Mouse (Mus musculus) left cerebral cortex, adult 11 months (tissue): ENCODE measurements around the gene Polr3b.

Experiments used
- DNase-seq: peaks from one replicate; pipeline ENCODE4 v3.0.0; 2022; ENCODE audit warnings: low spot score

Gene Polr3b

DNA sequence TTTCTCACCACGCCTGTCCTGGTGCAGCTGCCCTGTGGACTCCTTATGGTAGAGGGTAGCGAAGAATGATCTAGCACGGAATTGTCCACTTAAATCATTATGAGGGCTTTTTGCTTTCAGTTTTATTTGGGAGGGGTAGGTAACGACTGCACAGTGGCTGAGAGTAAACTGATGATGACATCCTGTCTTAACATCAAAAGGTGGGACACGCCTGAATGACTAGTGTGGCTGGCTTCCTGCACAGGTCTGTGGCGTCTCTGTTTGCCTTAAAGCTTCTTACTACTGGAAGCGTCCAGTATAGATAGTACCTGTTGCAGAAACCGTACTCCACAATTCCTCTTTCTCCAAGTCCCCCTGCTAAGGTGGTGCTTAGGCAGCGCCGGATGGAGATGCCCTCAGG lies 146.7 kb downstream of the Polr3b start:
- no peak for DNase-seq

- DNase-seq = peak; percentile 74
Measured at GRCm38 (mm10) chr10:84772380-84773130, 150.5 kb downstream of the Polr3b start.

DNA sequence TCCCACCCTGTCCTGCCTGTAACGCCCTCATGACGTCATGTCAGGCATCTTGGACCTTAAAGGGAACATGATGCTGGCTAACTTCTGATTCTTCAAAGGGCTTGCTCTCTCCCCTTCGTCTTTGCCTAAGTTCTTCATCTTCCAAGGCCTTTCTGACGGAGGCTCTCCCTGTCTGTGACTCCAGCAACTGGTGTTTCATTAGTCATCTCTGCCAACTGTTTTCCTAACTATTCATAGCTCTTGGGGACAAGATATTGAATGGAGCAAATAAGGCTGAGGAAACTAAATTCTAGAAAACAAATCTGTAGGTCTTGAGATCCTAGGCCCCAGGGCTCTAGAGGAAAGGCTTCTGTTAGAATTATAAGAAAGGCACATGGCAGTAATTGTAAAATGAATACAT lies 151.8 kb downstream of the Polr3b start:
- no peak for DNase-seq

DNA sequence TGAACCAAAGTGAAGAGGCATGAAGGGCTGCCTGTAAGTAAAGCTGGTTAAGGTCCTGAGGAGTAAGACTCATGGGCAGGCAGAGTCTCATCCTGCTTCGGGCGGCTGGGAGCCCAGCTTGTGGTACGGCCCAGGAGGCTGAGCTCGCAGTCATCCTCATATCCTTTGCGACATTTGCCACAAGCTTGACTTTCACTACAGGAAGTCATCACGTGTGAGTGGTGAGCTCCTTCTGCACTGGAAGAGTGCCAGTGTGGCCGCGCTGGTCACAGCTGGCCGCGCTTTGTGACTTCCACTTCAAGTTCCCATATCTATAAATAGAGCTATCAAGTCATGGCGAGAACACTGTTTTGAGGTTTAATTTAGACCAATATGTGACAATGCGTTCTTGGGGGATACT lies 152.5 kb downstream of the Polr3b start:
- DNase-seq = peak; percentile 38
